Mouse (Mus musculus) neural tube, embryonic 13.5 days (tissue): ENCODE data around the gene Olfr575. TPM values are rescaled to one million over a fixed set of nuclear protein-coding genes. Genes with fewer than 3 reads are reported as not detected.

Source experiments
- ATAC-seq: fragments of 200-750 bp; cut with Nextera tagmentation; 2 replicates; pipeline ENCODE4 v1.8.0; 2017; ENCODE audit warnings: low read depth, mild to moderate bottlenecking, moderate TSS enrichment, moderate library complexity
- H3K27ac ChIP-seq: fragments of 300-500 bp; sonication (generic); replicated peaks from 2 replicates; pipeline ENCODE4 v1.5.1; 2015; ENCODE audit warnings: moderate library complexity, mild to moderate bottlenecking, inconsistent platforms
- H3K27me3 ChIP-seq: fragments of 300-500 bp; sonication (generic); 2 replicates; pipeline ENCODE4 v1.6.1; 2015; ENCODE audit warnings: mild to moderate bottlenecking, inconsistent platforms
- H3K36me3 ChIP-seq: fragments of 300-500 bp; sonication (generic); 2 replicates; pipeline ENCODE4 v1.6.1; 2015; ENCODE audit warnings: mild to moderate bottlenecking, inconsistent platforms
- H3K4me1 ChIP-seq: fragments of 300-500 bp; sonication (generic); replicated peaks from 2 replicates; pipeline ENCODE4 v1.6.1; 2015; ENCODE audit warnings: inconsistent platforms
- H3K4me2 ChIP-seq: fragments of 300-500 bp; sonication (generic); 2 replicates; pipeline ENCODE4 v1.6.1; 2015; ENCODE audit warnings: inconsistent platforms, mild to moderate bottlenecking, moderate library complexity
- H3K4me3 ChIP-seq: fragments of 300-500 bp; sonication (generic); 2 replicates; pipeline ENCODE4 v1.5.1; 2015; ENCODE audit warnings: mild to moderate bottlenecking, inconsistent platforms
- H3K9ac ChIP-seq: fragments of 300-500 bp; sonication (generic); 2 replicates; pipeline ENCODE4 v1.6.1; 2015; ENCODE audit warnings: moderate library complexity, mild to moderate bottlenecking, inconsistent platforms
- H3K9me3 ChIP-seq: fragments of 300-500 bp; sonication (generic); 2 replicates; pipeline ENCODE4 v1.6.1; 2016; ENCODE audit warnings: inconsistent platforms
- WGBS: fragments of 180-500 bp; shearing (Covaris S2); methylation state at CpG from one replicate; pipeline ENCODE4 v1.1.7; 2015; 5-methylcytosine and 5-hydroxymethylcytosine counted together
- polyA plus RNA-seq: library from polyadenylated mRNA; unstranded; fragments of >200 nt; fragmentation: Nextera tagmentation; extraction: Ambion mirVana; gene quantifications from 2 replicates; pipeline ENCODE4 v1.2.1, GENCODE M21; 2015

Gene Olfr575
- polyA plus RNA-seq = not detected in 2 replicates

GRCm38 (mm10) chr7:102958593-102958992 lies at the start of gene Olfr575:
Olfr575 (minus strand) TSS chr7:102958775.
- Histone ChIP-seq H3K9ac (no peak within 1 kb of the TSS), H3K4me3 (no peak within 1 kb of the TSS), H3K9me3 (no peaks in the 10 kb centered on the region), H3K27me3 (no peaks in the 10 kb centered on the region), H3K4me2 (no peak within 1 kb of the TSS), H3K27ac (no peak within 1 kb of the TSS), H3K4me1 (no peaks in the 10 kb centered on the region), H3K36me3 (no peaks in the 10 kb centered on the region)
- ATAC-seq = no peak
- 76% methylated on average over 1 of the region's 1 CpGs for WGBS

- H3K27ac ChIP-seq = no peak within 1 kb of the TSS
- H3K9ac ChIP-seq = no peak within 1 kb of the TSS
- no peak within 1 kb of the TSS for H3K4me3 ChIP-seq
- H3K4me2 ChIP-seq = no peak within 1 kb of the TSS
- 78% methylated on average over 3 of the region's 3 CpGs for WGBS
- no peaks in the 10 kb centered on the region for H3K4me1 ChIP-seq
- no peaks in the 10 kb centered on the region for H3K9me3 ChIP-seq
- no peaks in the 10 kb centered on the region for H3K27me3 ChIP-seq
- no peak for ATAC-seq
- H3K36me3 ChIP-seq = no peaks in the 10 kb centered on the region
These were observed 30.6 kb upstream of the Olfr575 start, which contains the start of gene Olfr578 for GRCm38 (mm10) chr7:102989224-102989623. Olfr578 (minus strand) TSS chr7:102989324.

- 86% methylated on average over 2 of the region's 2 CpGs for WGBS
- Histone ChIP-seq H3K9me3 (no peaks in the 10 kb centered on the region), H3K36me3 (no peaks in the 10 kb centered on the region), H3K9ac (no peak within 1 kb of the TSS), H3K4me2 (no peak within 1 kb of the TSS), H3K4me3 (no peak within 1 kb of the TSS), H3K4me1 (no peaks in the 10 kb centered on the region), H3K27me3 (no peaks in the 10 kb centered on the region), H3K27ac (no peak within 1 kb of the TSS)
- ATAC-seq = no peak
These were observed 17.3 kb upstream of the Olfr575 start, which contains the start of gene Olfr577 for GRCm38 (mm10) chr7:102975843-102976242. Olfr577 (minus strand) TSS chr7:102975943.

DNA sequence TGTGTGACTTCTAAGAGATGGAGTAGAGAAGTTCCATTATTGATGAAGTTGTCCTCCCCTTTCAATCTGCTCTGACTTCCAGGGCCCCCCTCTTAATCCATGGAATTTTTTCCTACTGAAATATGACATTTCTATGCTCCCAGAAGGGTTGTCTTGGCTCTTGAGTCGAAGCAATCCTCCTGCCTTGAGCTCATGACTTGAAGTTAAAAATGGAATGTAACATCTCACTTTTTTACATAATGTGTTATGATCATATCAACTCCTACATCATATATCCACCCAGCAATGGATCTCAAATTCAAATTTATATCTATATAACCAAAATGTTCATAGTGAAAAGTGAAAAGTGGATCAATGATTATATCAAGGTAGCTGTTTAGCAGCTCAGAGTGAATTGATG lies 15.8 kb upstream of the Olfr575 start:
- Histone ChIP-seq H3K9ac (no peak overlapping the region), H3K27me3 (no peaks in the 10 kb centered on the region), H3K4me2 (no peak overlapping the region), H3K4me3 (no peak overlapping the region), H3K9me3 (no peaks in the 10 kb centered on the region), H3K36me3 (no peaks in the 10 kb centered on the region), H3K4me1 (no peaks in the 10 kb centered on the region), H3K27ac (no peak overlapping the region)
- no peak for ATAC-seq
- WGBS = 47% methylated on average over 1 of the region's 1 CpGs

DNA sequence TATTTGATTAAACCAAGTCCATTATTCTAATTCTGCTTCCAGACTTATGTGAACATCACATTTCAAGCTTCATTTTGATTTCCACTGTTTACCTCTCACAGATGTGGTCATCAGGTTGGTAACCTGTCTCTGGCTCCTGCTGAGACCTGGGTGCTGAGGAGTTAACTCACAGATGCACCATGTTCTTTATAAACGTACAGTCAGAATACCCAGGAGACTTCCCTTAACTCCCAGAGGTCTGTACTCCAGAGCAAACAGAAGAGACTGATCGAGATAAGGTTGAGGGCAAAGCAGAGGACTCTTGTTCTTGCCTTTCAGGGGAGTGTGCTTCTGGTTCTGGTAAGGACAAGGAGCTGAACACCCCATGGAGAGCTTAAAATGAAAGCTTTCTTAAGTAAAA lies 3.8 kb upstream of the Olfr575 start, which contains the start of gene Olfr576:
TSS of gene Olfr576 (plus strand) at position 301 of the 400 bp plus-strand sequence.
- H3K4me3 ChIP-seq = no peak within 1 kb of the TSS
- no peak for ATAC-seq
- no peaks in the 10 kb centered on the region for H3K4me1 ChIP-seq
- no peak within 1 kb of the TSS for H3K9ac ChIP-seq
- WGBS = 57% methylated on average over 2 of the region's 2 CpGs
- no peaks in the 10 kb centered on the region for H3K27me3 ChIP-seq
- H3K4me2 ChIP-seq = no peak within 1 kb of the TSS
- H3K27ac ChIP-seq = no peak within 1 kb of the TSS
- no peaks in the 10 kb centered on the region for H3K36me3 ChIP-seq
- no peaks in the 10 kb centered on the region for H3K9me3 ChIP-seq

DNA sequence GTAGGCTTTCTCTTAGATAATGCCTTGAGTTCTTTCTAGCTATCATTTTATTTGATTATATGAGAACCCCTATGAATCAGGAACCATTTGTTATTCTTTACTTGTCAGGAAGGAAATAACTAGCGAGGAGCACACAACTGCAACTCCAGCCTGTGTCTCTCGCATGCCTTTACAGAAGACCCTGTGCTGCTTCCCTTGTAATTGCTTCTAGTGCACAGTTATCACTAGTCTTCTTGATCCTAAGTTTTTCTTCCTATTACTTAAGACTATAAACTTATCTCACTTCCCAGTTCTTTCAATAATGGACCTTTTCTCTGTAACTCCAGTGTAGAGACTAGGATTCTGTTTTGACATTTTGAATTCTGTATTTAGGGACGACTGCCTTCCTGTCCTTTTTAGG lies 438 bp downstream of the Olfr575 start:
- Histone ChIP-seq H3K4me2 (no peak overlapping the region), H3K27ac (no peak overlapping the region), H3K36me3 (no peaks in the 10 kb centered on the region), H3K4me1 (no peaks in the 10 kb centered on the region), H3K4me3 (no peak overlapping the region), H3K9ac (no peak overlapping the region), H3K27me3 (no peaks in the 10 kb centered on the region), H3K9me3 (no peaks in the 10 kb centered on the region)
- 77% methylated on average over 3 of the region's 3 CpGs for WGBS
- ATAC-seq = no peak

DNA sequence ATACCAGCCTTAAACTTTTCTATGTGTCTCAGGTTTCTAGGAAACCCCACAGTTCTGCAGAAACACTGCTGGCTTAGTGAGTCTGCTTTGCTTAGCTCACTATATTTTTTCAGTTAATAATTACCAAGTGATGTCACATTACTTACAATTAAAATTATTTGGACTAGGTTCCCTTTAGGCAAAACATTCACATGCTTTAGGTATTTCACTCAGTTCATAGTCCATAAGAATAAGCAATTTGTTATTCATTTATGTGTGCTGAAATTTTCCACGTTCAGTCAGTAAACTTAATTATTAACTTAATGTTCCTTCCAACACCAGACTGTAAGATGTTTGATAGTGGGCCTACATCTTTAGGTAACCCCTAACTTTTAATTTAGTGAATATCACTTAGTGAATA lies 7.8 kb downstream of the Olfr575 start:
- Histone ChIP-seq H3K4me2 (no peak overlapping the region), H3K9ac (no peak overlapping the region), H3K36me3 (no peaks in the 10 kb centered on the region), H3K4me3 (no peak overlapping the region), H3K27ac (no peak overlapping the region), H3K27me3 (no peaks in the 10 kb centered on the region), H3K9me3 (no peaks in the 10 kb centered on the region), H3K4me1 (no peaks in the 10 kb centered on the region)
- ATAC-seq = no peak
- 78% methylated on average over 1 of the region's 1 CpGs for WGBS

- Histone ChIP-seq H3K4me2 (no peak within 1 kb of the TSS), H3K4me1 (no peaks in the 10 kb centered on the region), H3K4me3 (no peak within 1 kb of the TSS), H3K27ac (no peak within 1 kb of the TSS), H3K9ac (no peak within 1 kb of the TSS), H3K27me3 (no peaks in the 10 kb centered on the region), H3K9me3 (no peaks in the 10 kb centered on the region), H3K36me3 (no peaks in the 10 kb centered on the region)
- 84% methylated on average over 1 of the region's 1 CpGs for WGBS
- no peak for ATAC-seq
These were observed 10.4 kb downstream of the Olfr575 start, which contains the start of gene Olfr574 for GRCm38 (mm10) chr7:102948167-102948566. Olfr574 (plus strand) TSS chr7:102948467.

- H3K27me3 ChIP-seq = no peaks in the 10 kb centered on the region
- no peaks in the 10 kb centered on the region for H3K36me3 ChIP-seq
- WGBS = 86% methylated on average over 1 of the region's 1 CpGs
- no peak for ATAC-seq
- H3K4me3 ChIP-seq = no peak overlapping the region
- no peak overlapping the region for H3K27ac ChIP-seq
- H3K4me2 ChIP-seq = no peak overlapping the region
- no peaks in the 10 kb centered on the region for H3K4me1 ChIP-seq
- H3K9ac ChIP-seq = no peak overlapping the region
- H3K9me3 ChIP-seq = no peaks in the 10 kb centered on the region
These were observed 15.2 kb downstream of the Olfr575 start for GRCm38 (mm10) chr7:102943417-102943816.

DNA sequence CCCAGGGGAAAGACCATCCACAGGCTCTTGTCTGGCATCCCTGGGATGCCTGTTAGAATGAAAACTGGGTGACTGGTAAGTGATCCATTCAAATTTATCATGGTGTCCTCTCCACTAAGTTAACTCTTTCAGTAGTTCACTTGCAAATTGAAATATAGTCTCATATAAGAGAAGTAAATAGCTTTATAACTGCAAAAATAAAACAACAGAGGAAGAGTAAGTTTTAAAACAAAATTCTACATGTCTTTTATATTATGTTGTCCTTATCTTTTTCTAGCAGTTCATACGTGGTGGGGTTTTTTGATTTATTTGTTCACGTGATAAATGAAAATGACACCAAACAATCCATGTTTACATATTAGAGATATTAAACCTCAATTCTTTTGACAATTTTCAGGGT lies 16.1 kb downstream of the Olfr575 start, which contains the start of gene Olfr573-ps1:
TSS of gene Olfr573-ps1 (minus strand) at position 101 of the 400 bp plus-strand sequence.
- WGBS = 92% methylated on average over 2 of the region's 2 CpGs
- H3K4me1 ChIP-seq = no peaks in the 10 kb centered on the region
- H3K27ac ChIP-seq = no peak within 1 kb of the TSS
- H3K9me3 ChIP-seq = no peaks in the 10 kb centered on the region
- H3K36me3 ChIP-seq = no peaks in the 10 kb centered on the region
- no peaks in the 10 kb centered on the region for H3K27me3 ChIP-seq
- ATAC-seq = no peak
- no peak within 1 kb of the TSS for H3K4me3 ChIP-seq
- H3K9ac ChIP-seq = no peak within 1 kb of the TSS
- H3K4me2 ChIP-seq = no peak within 1 kb of the TSS

GRCm38 (mm10) chr7:102927105-102927504 lies 31.5 kb downstream of the Olfr575 start:
- Histone ChIP-seq H3K27ac (no peak overlapping the region), H3K27me3 (no peaks in the 10 kb centered on the region), H3K9ac (no peak overlapping the region), H3K4me1 (no peaks in the 10 kb centered on the region), H3K9me3 (no peaks in the 10 kb centered on the region), H3K4me3 (no peak overlapping the region), H3K36me3 (no peaks in the 10 kb centered on the region), H3K4me2 (no peak overlapping the region)
- no peak for ATAC-seq
- WGBS = 70% methylated on average over 3 of the region's 3 CpGs

DNA sequence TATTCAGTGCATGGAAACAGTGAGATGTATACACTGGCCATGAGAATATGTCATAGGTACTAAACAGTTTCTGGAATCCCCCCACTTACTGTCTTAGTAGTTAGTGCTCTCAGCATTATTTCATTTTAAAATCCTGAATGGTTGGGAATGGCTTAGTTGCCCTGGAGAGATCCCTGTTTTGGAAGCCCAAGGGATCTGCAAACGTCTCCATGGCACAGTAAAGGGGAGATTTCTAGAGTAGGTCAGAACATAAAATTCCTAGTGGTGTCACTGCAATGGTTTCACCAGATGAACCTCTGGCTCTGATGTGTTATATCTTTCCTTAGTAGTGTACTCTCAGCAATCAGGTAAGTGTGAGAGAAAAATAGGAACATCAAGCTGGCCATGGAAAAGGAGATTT lies 34.5 kb downstream of the Olfr575 start, which contains the start of gene Olfr572:
TSS of gene Olfr572 (plus strand) at position 301 of the 400 bp plus-strand sequence.
- no peaks in the 10 kb centered on the region for H3K4me1 ChIP-seq
- H3K9me3 ChIP-seq = no peaks in the 10 kb centered on the region
- no peak within 1 kb of the TSS for H3K9ac ChIP-seq
- H3K36me3 ChIP-seq = no peaks in the 10 kb centered on the region
- H3K27ac ChIP-seq = no peak within 1 kb of the TSS
- H3K4me2 ChIP-seq = no peak within 1 kb of the TSS
- 57% methylated on average over 1 of the region's 1 CpGs for WGBS
- no peak within 1 kb of the TSS for H3K4me3 ChIP-seq
- ATAC-seq = no peak
- no peaks in the 10 kb centered on the region for H3K27me3 ChIP-seq

- WGBS = 29% methylated on average over 1 of the region's 1 CpGs
These were observed 38.9 kb downstream of the Olfr575 start for GRCm38 (mm10) chr7:102919632-102920031.

More at GRCm38 (mm10) chr7:102919632-102920031, 38.9 kb downstream of the Olfr575 start:
- H3K9me3 ChIP-seq = no peaks in the 10 kb centered on the region
- H3K4me3 ChIP-seq = no peak overlapping the region
- no peak overlapping the region for H3K9ac ChIP-seq
- no peaks in the 10 kb centered on the region for H3K27me3 ChIP-seq
- no peak overlapping the region for H3K27ac ChIP-seq
- ATAC-seq = 0 out of 2 replicates have a peak, but pooled peaks have one; percentile 61
- H3K4me2 ChIP-seq = no peak overlapping the region
- H3K4me1 ChIP-seq = no peaks in the 10 kb centered on the region
- H3K36me3 ChIP-seq = no peaks in the 10 kb centered on the region
